Mouse (Mus musculus) embryonic fibroblast, embryonic 13.5 days (primary cell): ENCODE measurements around the gene Fam187b. TPM values are rescaled to one million over a fixed set of nuclear protein-coding genes. Genes with fewer than 3 reads are reported as not detected.
"Not testable (repeated sequence)": the region's sequence is repeated elsewhere in the genome, so short reads cannot be mapped to it uniquely, and the experiment has no call there.

Source experiments
- H3K27ac ChIP-seq: 2 replicates; pipeline ENCODE4 v1.5.1; 2012; ENCODE audit warnings: low read length, control low read depth, inconsistent platforms; ENCODE audit not compliant: insufficient read depth
- H3K4me1 ChIP-seq: 2 replicates; pipeline ENCODE4 v1.6.1; 2011; ENCODE audit warnings: low read length; ENCODE audit not compliant: control insufficient read depth, insufficient read depth
- H3K4me3 ChIP-seq: 2 replicates; pipeline ENCODE4 v1.5.1; 2011; ENCODE audit warnings: mild to moderate bottlenecking, control low read depth, low read length; ENCODE audit not compliant: insufficient read depth
- CTCF ChIP-seq: IDR thresholded peaks from 2 replicates; pipeline ENCODE4 v1.5.1; 2011; ENCODE audit warnings: mild to moderate bottlenecking, control low read depth, low read length, moderate library complexity, borderline replicate concordance; ENCODE audit not compliant: insufficient read depth
- POLR2A ChIP-seq: IDR thresholded peaks from 2 replicates; pipeline ENCODE4 v1.6.1; 2011; ENCODE audit warnings: low read depth, mild to moderate bottlenecking, control low read depth, low read length, moderate library complexity
- polyA plus RNA-seq: library from polyadenylated mRNA; stranded (reverse); fragments of >200 nt; gene quantifications from 2 replicates; pipeline ENCODE4 v1.2.4, GENCODE M21; 2011; ENCODE audit warnings: low read depth; ENCODE audit not compliant: missing spikeins, insufficient read length

The Fam187b gene
- not detected in 2 replicates for polyA plus RNA-seq

DNA sequence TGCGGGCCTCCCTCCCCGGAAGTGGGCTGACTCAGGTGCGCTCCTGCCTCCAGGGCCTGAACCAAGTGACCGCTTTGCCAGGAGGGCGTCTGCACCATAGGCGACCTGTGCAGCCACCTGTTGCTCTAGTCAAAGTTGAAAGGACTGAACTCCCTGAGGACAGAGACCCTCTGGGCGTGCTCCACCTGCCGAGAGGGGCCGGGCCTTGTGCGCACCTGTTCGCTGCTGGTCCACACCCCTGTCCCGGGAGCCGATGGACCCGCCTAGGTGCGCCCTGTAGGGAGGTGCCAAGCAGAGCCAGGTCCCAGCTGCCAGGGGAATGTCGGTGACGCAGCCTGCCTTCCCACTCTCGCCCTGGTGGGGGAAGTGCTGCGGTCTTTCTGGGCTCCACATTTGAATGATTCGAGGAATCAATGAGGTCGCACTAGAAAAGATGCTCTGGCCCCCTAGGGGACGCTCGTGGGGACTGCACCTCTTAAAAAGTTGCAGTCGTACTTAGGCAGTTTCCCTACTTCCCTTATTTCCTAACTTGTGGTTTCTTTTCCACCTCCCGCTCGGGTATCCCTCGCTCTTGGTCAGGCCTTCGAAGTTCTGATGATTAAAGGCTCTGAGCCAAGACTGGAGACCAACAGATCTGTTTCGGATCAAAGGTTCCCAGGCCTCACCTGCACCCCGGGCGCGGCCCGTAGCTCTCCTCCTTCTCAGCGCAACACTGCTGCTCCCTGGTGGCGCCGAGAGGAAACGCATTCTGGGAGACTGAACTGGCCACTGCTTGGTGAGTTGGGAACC is at the start of gene Fam187b:
Gene Fam187b, plus strand, starts transcription at position 290 of the 789 bp plus-strand sequence.
- H3K27ac ChIP-seq: no peak within 1 kb of the TSS
- H3K4me3 ChIP-seq: peak within 1 kb of the TSS; percentile 34
- no peaks in the 10 kb centered on the region for H3K4me1 ChIP-seq
- TF ChIP-seq POLR2A (no peak), CTCF (peak; percentile 95)

GRCm38 (mm10) chr7:30924071-30924470 is 49.5 kb upstream of the Fam187b start:
- Histone ChIP-seq H3K4me1 (no peaks in the 10 kb centered on the region), H3K4me3 (no peak overlapping the region), H3K27ac (no peak overlapping the region)
- TF ChIP-seq POLR2A: no peak

DNA sequence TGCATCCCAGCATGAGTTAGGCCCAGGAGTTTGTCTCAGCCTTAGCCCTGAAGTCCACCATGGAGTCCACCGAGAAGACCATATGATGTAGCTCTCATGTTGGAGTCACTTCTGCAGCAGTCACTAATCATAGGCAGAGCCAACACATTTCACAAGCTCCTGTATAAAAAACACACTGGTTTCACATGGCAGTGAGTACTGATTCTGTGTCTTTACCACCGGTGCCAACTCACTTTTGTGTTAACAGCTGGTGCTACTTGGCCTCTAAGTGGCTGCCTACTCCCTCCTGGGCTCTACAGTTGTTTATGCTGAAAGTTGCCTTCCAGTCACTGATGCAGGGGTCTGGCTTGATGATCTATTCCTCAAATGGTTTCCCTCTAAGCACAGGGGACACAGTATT is 49.0 kb upstream of the Fam187b start, which contains the start of gene Hamp2:
Gene Hamp2, minus strand, starts transcription at position 101 of the 400 bp plus-strand sequence.
- H3K27ac ChIP-seq, H3K4me3 ChIP-seq, H3K4me1 ChIP-seq: not testable (repeated sequence)

DNA sequence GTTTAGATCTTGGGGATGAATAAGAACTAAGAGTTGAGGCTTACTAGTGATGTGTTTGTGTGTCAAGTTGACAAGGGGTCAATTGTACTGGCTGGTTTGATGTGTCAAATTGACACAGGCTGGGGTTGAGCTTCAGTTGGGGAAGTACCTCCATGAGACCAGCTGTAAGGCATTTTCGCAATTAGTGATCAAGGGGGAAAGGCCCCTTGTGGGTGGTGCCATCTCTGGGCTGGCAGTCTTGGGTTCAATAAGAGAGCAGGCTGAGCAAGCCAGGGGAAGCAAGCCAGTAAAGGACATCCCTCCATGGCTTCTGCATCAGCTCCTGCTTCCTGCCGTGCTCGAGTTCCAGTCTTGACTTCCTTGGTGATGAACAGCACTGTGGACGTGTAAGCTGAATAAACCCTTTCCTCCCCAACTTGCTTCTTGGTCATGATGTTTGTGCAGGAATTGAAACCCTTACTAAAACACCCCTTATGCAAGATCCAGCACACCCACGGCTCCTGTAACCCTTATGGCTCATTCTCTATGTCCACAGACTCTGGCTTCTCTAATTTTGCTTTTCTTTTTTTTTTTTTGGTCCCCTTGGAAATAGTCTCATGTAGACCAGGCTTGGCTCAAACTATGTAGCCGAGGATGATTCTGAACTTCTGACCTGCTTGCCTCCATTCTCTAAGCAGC is 38.0 kb upstream of the Fam187b start:
- not testable (repeated sequence) for H3K4me1 ChIP-seq, H3K4me3 ChIP-seq, H3K27ac ChIP-seq

DNA sequence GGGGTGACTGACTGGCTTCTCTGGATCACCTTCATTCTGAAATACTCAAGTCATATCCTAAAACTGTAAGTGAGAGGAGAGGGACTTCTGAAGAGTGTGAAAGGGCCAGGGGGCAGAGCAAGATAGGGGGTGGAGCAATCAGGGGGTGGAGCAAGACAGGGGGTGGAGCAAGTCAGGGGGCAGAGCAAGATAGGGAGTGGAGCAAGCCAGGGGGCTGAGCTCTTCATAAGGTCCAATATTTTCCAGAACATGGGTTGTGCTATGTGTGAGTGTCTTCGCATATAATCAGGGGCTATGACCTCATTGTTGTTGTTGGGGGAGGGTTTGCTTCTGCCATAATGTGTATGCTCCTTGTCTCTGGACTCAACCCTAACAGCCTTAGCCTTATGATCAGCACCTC is 33.5 kb upstream of the Fam187b start:
- not testable (repeated sequence) for H3K4me1 ChIP-seq, H3K27ac ChIP-seq, H3K4me3 ChIP-seq

GRCm38 (mm10) chr7:30942365-30942764 is 31.2 kb upstream of the Fam187b start:
- not testable (repeated sequence) for H3K4me3 ChIP-seq, H3K4me1 ChIP-seq, H3K27ac ChIP-seq

DNA sequence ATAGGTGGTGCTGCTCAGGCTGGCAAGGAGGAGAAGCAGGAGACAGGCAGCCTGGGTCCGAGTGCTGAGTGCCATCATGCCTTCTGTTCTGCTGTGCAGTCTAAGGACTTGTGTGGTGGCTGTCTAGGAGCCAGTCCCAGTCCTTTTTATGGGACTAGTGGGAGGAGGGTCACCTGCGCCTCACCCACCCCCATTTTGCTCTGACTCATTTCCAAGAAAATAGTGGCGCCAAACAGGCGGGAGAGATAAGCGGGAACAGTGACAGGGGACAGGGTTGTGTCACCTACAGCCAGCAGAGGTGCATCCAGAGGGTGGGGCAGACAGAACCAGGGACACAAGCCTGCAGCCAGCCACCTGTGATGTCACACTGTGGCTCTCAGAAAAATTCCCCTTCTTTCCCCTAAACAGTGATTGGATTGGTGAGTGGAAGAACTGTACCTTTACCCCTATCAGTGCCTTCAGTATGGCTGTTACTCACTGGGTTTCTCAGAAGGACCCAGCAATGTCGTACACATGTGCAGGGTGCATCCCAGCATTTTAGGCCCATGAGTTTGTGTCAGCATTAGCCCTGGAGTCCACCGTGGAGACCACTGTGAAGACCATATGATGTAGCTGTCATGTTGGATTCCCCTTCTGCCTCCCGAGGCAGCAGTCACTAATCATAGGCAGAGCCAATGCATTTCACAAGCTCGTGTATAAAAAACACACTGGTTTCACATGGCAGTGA is 29.5 kb upstream of the Fam187b start, which contains the start of gene Hamp:
Gene Hamp, minus strand, starts transcription at position 124 of the 727 bp plus-strand sequence.
- no peaks in the 10 kb centered on the region for H3K4me1 ChIP-seq
- H3K27ac ChIP-seq: no peak within 1 kb of the TSS
- no peak within 1 kb of the TSS for H3K4me3 ChIP-seq
- TF ChIP-seq CTCF (no peak), POLR2A (no peak)

- not testable (repeated sequence) for H3K4me1 ChIP-seq, H3K4me3 ChIP-seq, H3K27ac ChIP-seq
Measured at GRCm38 (mm10) chr7:30944706-30945105, 28.9 kb upstream of the Fam187b start.

DNA sequence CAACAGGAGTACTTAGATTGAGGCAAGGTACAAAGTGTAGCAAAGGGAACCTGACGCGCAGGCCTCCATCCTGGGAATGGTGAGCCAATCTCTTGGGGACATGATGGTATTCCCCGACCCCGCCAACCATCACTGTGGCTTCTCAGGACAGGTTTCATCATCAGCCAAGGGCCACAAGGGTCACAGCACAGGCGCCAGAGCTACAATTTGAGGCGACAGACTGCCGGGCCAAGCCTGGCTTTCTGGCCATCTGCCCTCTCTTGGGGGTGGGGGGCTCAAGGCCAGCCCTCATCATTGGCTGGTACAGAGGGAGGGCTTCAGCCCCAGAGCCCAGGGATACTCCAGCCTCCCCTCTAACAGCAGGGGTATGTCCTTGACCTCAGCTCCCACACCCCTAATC is 28.1 kb upstream of the Fam187b start:
- not testable (repeated sequence) for H3K4me1 ChIP-seq, H3K4me3 ChIP-seq, H3K27ac ChIP-seq

- Histone ChIP-seq H3K4me3 (no peak overlapping the region), H3K4me1 (no peaks in the 10 kb centered on the region), H3K27ac (no peak overlapping the region)
- no peak for TF ChIP-seq POLR2A
- TF ChIP-seq CTCF: no peak
Measured at GRCm38 (mm10) chr7:30945876-30946275, 27.7 kb upstream of the Fam187b start.

- not testable (repeated sequence) for H3K27ac ChIP-seq, H3K4me3 ChIP-seq, H3K4me1 ChIP-seq
Measured at GRCm38 (mm10) chr7:30949902-30950301, 23.7 kb upstream of the Fam187b start.
